Mouse (Mus musculus) left cerebral cortex, postnatal 10 days (tissue): ENCODE data around the gene Dennd2a. TPM values are rescaled to one million over a fixed set of nuclear protein-coding genes. Genes with fewer than 3 reads are reported as not detected.

ENCODE experiments used
- DNase-seq, 2 experiments: peaks; one replicate each; pipeline ENCODE4 v3.0.0; 2021 to 2022; ENCODE audit warnings: low spot score in 2 of 2, mixed read lengths in 1 of 2; ENCODE audit errors: extremely low spot score in 1 of 2
- intact Hi-C: fragments of 180-260 bp; cut with DNase I; formaldehyde crosslinking; loops from one replicate; pipeline ENCODE4 v1.15.1; 2025
- total RNA-seq, 2 experiments: library from RNA; stranded (reverse); gene quantifications; 2 replicates each; pipeline ENCODE4 v1.2.3; 2021

The Dennd2a gene
- total RNA-seq, 2 experiments from 2014 or later: 19.8 to 21.8 TPM

GRCm38 (mm10) chr6:39562166-39563015 lies 4.7 kb upstream of the Dennd2a start:
- DNase-seq: peak; percentile 71 to 90
- intact Hi-C loops: loop anchor here (2.0 kb wide), 1 partner anchor 100 kb away; no protein-coding TSS in a partner anchor

GRCm38 (mm10) chr6:39559276-39559939 lies 1.7 kb upstream of the Dennd2a start:
- intact Hi-C loops: loop anchor here (5.0 kb wide), 1 partner anchor 47 kb away; no protein-coding TSS in a partner anchor

GRCm38 (mm10) chr6:39556900-39557659 lies 587 bp downstream of the Dennd2a start:
- DNase-seq: peak in 1 of 2 experiments; percentile 51
- intact Hi-C loops: loop anchor here (5.0 kb wide), 1 partner anchor 45 kb away; no protein-coding TSS in a partner anchor

More at GRCm38 (mm10) chr6:39559276-39559939, 1.7 kb upstream of the Dennd2a start:
- no peak for DNase-seq

GRCm38 (mm10) chr6:39555648-39555945 lies 2.1 kb downstream of the Dennd2a start:
- no peak for DNase-seq
- intact Hi-C loops: loop anchor here (5.0 kb wide), 1 partner anchor 43 kb away; no protein-coding TSS in a partner anchor

- intact Hi-C loops: loop anchor here (5.0 kb wide), 1 partner anchor 43 kb away; no protein-coding TSS in a partner anchor
- DNase-seq: no peak
Measured at GRCm38 (mm10) chr6:39554888-39555647, 2.6 kb downstream of the Dennd2a start.

GRCm38 (mm10) chr6:39551981-39552636 lies 5.6 kb downstream of the Dennd2a start:
- DNase-seq: no peak
- intact Hi-C loops: no loop called here

GRCm38 (mm10) chr6:39548030-39548429 lies 9.6 kb downstream of the Dennd2a start:
- no peak for DNase-seq
- intact Hi-C loops: no loop called here

GRCm38 (mm10) chr6:39545474-39545873 lies 12.2 kb downstream of the Dennd2a start:
- DNase-seq: no peak
- intact Hi-C loops: no loop called here

- no peak for DNase-seq
- intact Hi-C loops: no loop called here
Measured at GRCm38 (mm10) chr6:39543769-39544420, 13.8 kb downstream of the Dennd2a start.

GRCm38 (mm10) chr6:39542631-39543597 lies 14.8 kb downstream of the Dennd2a start:
- peak; percentile 53 to 91 for DNase-seq
- intact Hi-C loops: no loop called here

- no peak for DNase-seq
- intact Hi-C loops: no loop called here
Measured at GRCm38 (mm10) chr6:39540563-39540962, 17.1 kb downstream of the Dennd2a start.

GRCm38 (mm10) chr6:39539679-39540155 lies 17.9 kb downstream of the Dennd2a start:
- DNase-seq: peak in 1 of 2 experiments; percentile 77
- intact Hi-C loops: no loop called here

GRCm38 (mm10) chr6:39538227-39538626 lies 19.4 kb downstream of the Dennd2a start:
- intact Hi-C loops: no loop called here
- no peak for DNase-seq

GRCm38 (mm10) chr6:39537276-39537675 lies 20.4 kb downstream of the Dennd2a start:
- no peak for DNase-seq
- intact Hi-C loops: no loop called here

GRCm38 (mm10) chr6:39536621-39537020 lies 21.0 kb downstream of the Dennd2a start:
- intact Hi-C loops: no loop called here
- DNase-seq: no peak

- no peak for DNase-seq
- intact Hi-C loops: no loop called here
Measured at GRCm38 (mm10) chr6:39534944-39535343, 22.7 kb downstream of the Dennd2a start.
